Mouse (Mus musculus): ENCODE measurements around the gene Ttpal. TPM values are rescaled to one million over a fixed set of nuclear protein-coding genes. Genes with fewer than 3 reads are reported as not detected.

The Ttpal gene
- polyA plus RNA-seq, 1 experiment from 2014 or later: 46.4 TPM

DNA sequence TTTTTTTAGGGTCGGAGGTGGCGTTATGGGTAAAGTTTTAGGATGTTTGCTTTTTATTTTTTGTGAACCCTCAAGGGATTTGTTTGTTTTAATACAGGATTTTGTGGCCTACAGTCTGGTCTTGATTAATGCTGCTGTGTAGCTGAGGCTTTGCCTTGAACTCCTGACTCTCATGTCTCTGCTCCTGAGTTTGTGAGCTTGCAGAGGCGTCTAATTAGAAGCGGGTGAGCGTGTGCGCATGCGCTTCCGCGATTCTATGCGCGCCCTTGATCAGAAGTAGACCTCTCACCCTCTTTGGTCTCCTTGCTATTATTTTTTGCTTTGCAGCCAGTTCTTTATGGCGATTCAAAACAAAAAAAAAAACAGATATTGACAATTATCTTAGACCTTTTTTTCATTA, 57.3 kb downstream of the Ttpal start:
- Histone ChIP-seq H3K9ac (ENCODE audit: low read length) (peak overlapping the region; percentile 89), H3K27ac (ENCODE audit: low read depth, low read length) (no peak overlapping the region), H3K4me1 (ENCODE audit: control insufficient read depth, insufficient read depth, low read length) (peaks cover 13% of the 10 kb centered on the region), H3K4me3 (ENCODE audit: low read depth, low read length) (peak overlapping the region; percentile 79), H3K9me3 (ENCODE audit: control insufficient read depth, low read length) (no peaks in the 10 kb centered on the region), H3K36me3 (ENCODE audit: control insufficient read depth, insufficient read depth, low read length) (no peaks in the 10 kb centered on the region), H3K4me2 (ENCODE audit: low read depth) (peak overlapping the region; percentile 63), H3K27me3 (ENCODE audit: control insufficient read depth, insufficient read depth, low read length) (no peaks in the 10 kb centered on the region)
- DNase-seq (ENCODE audit: low spot score) (no peak), ATAC-seq (ENCODE audit: insufficient read depth, low FRiP score, low TSS enrichment) (no peak)
- 88% methylated on average over 12 of the region's 12 CpGs for WGBS

DNA sequence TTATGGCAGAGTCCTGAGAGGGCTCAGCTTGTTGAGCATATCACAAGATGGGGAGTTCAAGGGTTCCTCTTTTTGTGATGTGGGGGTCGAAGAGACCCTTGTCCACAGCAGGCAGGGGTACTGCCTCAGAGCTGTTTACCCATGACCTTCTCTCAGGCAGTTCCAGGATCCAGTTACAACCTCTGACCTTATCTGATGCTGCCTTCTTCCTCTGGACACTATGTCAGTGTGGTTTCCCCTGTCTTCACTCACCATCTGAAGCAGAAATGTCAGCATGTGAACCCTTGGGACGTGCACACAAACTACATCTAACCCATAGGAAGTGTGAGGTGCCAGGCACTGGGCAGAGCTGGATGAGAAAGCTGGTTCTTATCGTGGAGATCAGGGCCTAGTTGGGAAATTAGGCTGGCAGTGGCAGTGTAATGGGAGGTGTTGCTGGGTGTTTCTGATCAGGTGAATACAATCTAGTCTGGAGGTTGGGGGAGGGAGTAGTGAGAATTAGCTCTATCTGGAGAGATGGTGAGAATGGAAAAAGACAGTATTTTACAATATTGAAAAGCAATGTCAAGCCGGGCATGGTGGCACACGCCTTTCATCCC, 58.1 kb downstream of the Ttpal start:
- WGBS: 85% methylated on average over 5 of the region's 5 CpGs
- no peak overlapping the region for H3K4me2 ChIP-seq (ENCODE audit: low read depth)
- no peaks in the 10 kb centered on the region for H3K9me3 ChIP-seq (ENCODE audit: control insufficient read depth, low read length)
- H3K36me3 ChIP-seq (ENCODE audit: control insufficient read depth, insufficient read depth, low read length): no peaks in the 10 kb centered on the region
- H3K9ac ChIP-seq (ENCODE audit: low read length): no peak overlapping the region
- no peak overlapping the region for H3K4me3 ChIP-seq (ENCODE audit: low read depth, low read length)
- H3K27ac ChIP-seq (ENCODE audit: low read depth, low read length): no peak overlapping the region
- H3K27me3 ChIP-seq (ENCODE audit: control insufficient read depth, insufficient read depth, low read length): no peaks in the 10 kb centered on the region
- ATAC-seq (ENCODE audit: insufficient read depth, low FRiP score, low TSS enrichment): no peak
- no peak for DNase-seq (ENCODE audit: low spot score)
- H3K4me1 ChIP-seq (ENCODE audit: control insufficient read depth, insufficient read depth, low read length): peaks cover 13% of the 10 kb centered on the region

DNA sequence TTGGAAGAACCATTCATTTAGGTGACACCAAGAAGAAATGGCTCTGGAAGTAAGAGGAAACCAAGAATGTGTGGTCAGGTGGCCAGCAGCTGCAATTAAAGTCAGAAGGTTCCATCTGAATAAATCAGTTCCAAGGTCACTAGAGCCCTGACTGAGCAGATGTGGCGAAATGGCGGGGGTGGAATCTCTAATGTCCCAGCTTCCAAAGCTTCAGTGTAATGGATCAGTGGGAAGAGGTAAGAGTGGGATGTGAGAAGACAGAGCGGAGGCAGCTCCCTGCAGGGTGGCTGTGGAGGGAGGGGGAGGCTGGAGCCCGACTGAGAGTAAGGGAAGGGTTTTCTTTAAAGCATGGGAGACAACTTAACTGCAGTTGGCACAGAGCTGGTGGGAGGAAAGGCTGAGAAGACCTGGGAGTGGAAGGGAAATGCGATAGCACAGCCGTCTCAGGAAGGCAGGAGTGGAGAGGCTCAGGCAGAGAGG, 59.3 kb downstream of the Ttpal start:
- H3K9ac ChIP-seq (ENCODE audit: low read length): no peak overlapping the region; the same call in 1 of the 2 replicates
- no peaks in the 10 kb centered on the region for H3K27me3 ChIP-seq (ENCODE audit: control insufficient read depth, insufficient read depth, low read length)
- H3K36me3 ChIP-seq (ENCODE audit: control insufficient read depth, insufficient read depth, low read length): no peaks in the 10 kb centered on the region
- no peaks in the 10 kb centered on the region for H3K9me3 ChIP-seq (ENCODE audit: control insufficient read depth, low read length)
- peaks cover 13% of the 10 kb centered on the region for H3K4me1 ChIP-seq (ENCODE audit: control insufficient read depth, insufficient read depth, low read length)
- ATAC-seq (ENCODE audit: insufficient read depth, low FRiP score, low TSS enrichment) (no peak), DNase-seq (ENCODE audit: low spot score) (no peak)
- 53% methylated on average over 6 of the region's 6 CpGs for WGBS
- no peak overlapping the region for H3K4me3 ChIP-seq (ENCODE audit: low read depth, low read length)
- H3K4me2 ChIP-seq (ENCODE audit: low read depth): no peak overlapping the region
- no peak overlapping the region for H3K27ac ChIP-seq (ENCODE audit: low read depth, low read length)

DNA sequence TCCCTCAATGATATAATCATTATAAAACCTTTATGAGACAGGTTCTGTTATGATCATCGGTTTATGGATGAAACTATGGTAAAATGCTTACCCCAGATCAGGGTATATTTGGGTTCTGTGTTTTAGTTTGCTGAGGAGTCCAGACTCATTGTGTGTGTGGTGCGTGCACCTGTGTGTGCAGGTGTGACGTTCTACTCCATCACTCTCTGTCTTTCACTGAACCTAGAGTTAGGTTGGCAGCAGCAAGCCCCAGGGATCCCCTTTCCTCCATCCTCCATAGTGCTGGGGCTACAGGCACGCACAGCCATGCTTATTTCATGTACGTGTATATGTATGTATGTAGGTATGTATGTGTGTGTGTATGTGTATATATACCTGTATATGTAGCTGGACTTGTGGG, 60.0 kb downstream of the Ttpal start:
- ATAC-seq (ENCODE audit: insufficient read depth, low FRiP score, low TSS enrichment) (no peak), DNase-seq (ENCODE audit: low spot score) (no peak)
- Histone ChIP-seq H3K9me3 (ENCODE audit: control insufficient read depth, low read length) (no peaks in the 10 kb centered on the region), H3K4me3 (ENCODE audit: low read depth, low read length) (no peak overlapping the region), H3K9ac (ENCODE audit: low read length) (no peak overlapping the region), H3K36me3 (ENCODE audit: control insufficient read depth, insufficient read depth, low read length) (no peaks in the 10 kb centered on the region), H3K27ac (ENCODE audit: low read depth, low read length) (no peak overlapping the region), H3K4me1 (ENCODE audit: control insufficient read depth, insufficient read depth, low read length) (peaks cover 13% of the 10 kb centered on the region), H3K4me2 (ENCODE audit: low read depth) (no peak overlapping the region), H3K27me3 (ENCODE audit: control insufficient read depth, insufficient read depth, low read length) (no peaks in the 10 kb centered on the region)
- 97% methylated on average over 5 of the region's 5 CpGs for WGBS

DNA sequence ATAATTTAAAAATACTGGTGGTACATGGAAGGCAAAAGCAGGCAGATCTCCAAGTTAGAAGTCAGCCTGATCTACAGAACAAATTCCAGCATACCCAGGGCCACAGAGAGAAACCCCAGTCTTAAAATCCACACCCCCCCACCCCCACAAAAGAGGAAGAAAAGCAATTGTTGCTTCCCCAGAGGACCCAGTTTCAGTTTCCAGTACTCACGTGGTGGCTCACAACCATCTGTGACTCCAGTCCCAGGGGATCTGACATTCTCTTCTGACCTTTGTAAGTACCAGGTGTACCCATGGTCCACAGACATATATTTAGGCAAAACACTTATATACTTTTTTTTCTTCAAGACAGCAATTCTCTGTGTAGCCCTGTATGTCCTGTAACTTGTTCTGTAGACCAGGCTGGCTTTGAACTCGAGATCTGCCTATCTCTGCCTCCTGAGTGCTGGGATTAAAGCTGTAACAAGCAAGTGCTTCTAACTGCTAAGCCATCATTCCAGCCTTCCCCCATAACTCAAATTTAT, 60.6 kb downstream of the Ttpal start:
- H3K9me3 ChIP-seq (ENCODE audit: control insufficient read depth, low read length): no peaks in the 10 kb centered on the region
- no peaks in the 10 kb centered on the region for H3K36me3 ChIP-seq (ENCODE audit: control insufficient read depth, insufficient read depth, low read length)
- no peak overlapping the region for H3K4me2 ChIP-seq (ENCODE audit: low read depth)
- ATAC-seq (ENCODE audit: insufficient read depth, low FRiP score, low TSS enrichment): no peak
- H3K27ac ChIP-seq (ENCODE audit: low read depth, low read length): no peak overlapping the region
- H3K9ac ChIP-seq (ENCODE audit: low read length): no peak overlapping the region
- H3K27me3 ChIP-seq (ENCODE audit: control insufficient read depth, insufficient read depth, low read length): no peaks in the 10 kb centered on the region
- no peak overlapping the region for H3K4me3 ChIP-seq (ENCODE audit: low read depth, low read length)
- no peak for DNase-seq (ENCODE audit: low spot score)
- H3K4me1 ChIP-seq (ENCODE audit: control insufficient read depth, insufficient read depth, low read length): peaks cover 13% of the 10 kb centered on the region
- 54% methylated on average over 2 of the region's 2 CpGs for WGBS

DNA sequence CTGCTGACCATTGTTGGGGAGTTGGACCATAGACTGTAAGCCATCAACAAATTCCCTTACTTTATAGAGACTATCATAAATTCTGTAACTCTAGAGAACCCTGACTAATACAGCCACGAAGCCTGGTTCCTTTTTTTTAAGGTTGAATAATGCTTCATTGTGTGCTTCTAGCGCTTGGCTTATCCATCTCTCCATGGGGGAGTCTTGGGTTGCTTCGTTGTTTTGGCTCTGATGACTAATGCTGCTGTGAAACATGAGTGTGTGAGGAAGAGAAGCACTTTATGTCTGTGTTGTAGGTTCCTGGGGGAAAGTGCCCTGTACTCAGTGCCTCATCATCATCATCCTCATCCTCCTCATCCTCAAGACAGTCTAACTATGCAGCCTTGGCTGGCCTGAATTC, 61.8 kb downstream of the Ttpal start:
- Histone ChIP-seq H3K36me3 (ENCODE audit: control insufficient read depth, insufficient read depth, low read length) (no peaks in the 10 kb centered on the region), H3K9me3 (ENCODE audit: control insufficient read depth, low read length) (no peaks in the 10 kb centered on the region), H3K4me1 (ENCODE audit: control insufficient read depth, insufficient read depth, low read length) (peaks cover 12% of the 10 kb centered on the region), H3K9ac (ENCODE audit: low read length) (no peak overlapping the region), H3K27me3 (ENCODE audit: control insufficient read depth, insufficient read depth, low read length) (no peaks in the 10 kb centered on the region), H3K4me2 (ENCODE audit: low read depth) (no peak overlapping the region), H3K27ac (ENCODE audit: low read depth, low read length) (no peak overlapping the region), H3K4me3 (ENCODE audit: low read depth, low read length) (no peak overlapping the region)
- WGBS: 54% methylated on average over 3 of the region's 3 CpGs
- DNase-seq (ENCODE audit: low spot score) (no peak), ATAC-seq (ENCODE audit: insufficient read depth, low FRiP score, low TSS enrichment) (no peak)

DNA sequence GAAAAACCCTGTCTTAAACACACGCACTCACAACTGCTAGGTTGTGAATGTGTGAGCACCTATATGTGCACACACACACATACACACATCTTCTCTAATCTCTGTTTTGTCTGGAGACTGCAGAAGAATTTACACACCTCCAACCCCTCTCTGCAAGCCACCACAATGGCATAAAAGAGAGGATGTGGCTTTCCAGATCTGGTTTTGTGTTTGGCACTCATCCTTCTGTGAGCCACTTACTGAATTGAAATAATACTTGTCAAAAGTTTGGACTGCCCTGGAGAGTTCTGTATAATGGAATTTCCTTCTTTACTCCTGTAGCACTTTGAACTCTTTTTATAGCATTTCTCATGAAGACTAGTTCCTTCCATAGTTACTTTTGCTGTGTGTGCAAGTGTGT, 64.9 kb downstream of the Ttpal start:
- Histone ChIP-seq H3K4me1 (ENCODE audit: control insufficient read depth, insufficient read depth, low read length) (peaks cover 3% of the 10 kb centered on the region; the same call in 1 of the 2 replicates), H3K4me2 (ENCODE audit: low read depth) (no peak overlapping the region), H3K9ac (ENCODE audit: low read length) (no peak overlapping the region), H3K4me3 (ENCODE audit: low read depth, low read length) (no peak overlapping the region), H3K27me3 (ENCODE audit: control insufficient read depth, insufficient read depth, low read length) (no peaks in the 10 kb centered on the region), H3K36me3 (ENCODE audit: control insufficient read depth, insufficient read depth, low read length) (no peaks in the 10 kb centered on the region), H3K9me3 (ENCODE audit: control insufficient read depth, low read length) (no peaks in the 10 kb centered on the region), H3K27ac (ENCODE audit: low read depth, low read length) (no peak overlapping the region)
- ATAC-seq (ENCODE audit: insufficient read depth, low FRiP score, low TSS enrichment) (no peak), DNase-seq (ENCODE audit: low spot score) (no peak)
- WGBS: 83% methylated on average over 1 of the region's 1 CpGs

Other genes starting within 250 kb of the Ttpal start
- gene Jph2, start 204.3 kb upstream of the Ttpal start, polyA plus RNA-seq (2014; fragmentation: Nextera tagmentation; extraction: Ambion mirVana): 0.50 and 0.52 TPM in 2 replicates
- 85.4 and 86.7 TPM in 2 replicates for gene Oser1, start 177.6 kb upstream of the Ttpal start, polyA plus RNA-seq (2014; fragmentation: Nextera tagmentation; extraction: Ambion mirVana)
- 50.4 and 53.8 TPM in 2 replicates for gene Gdap1l1, start 163.8 kb upstream of the Ttpal start, polyA plus RNA-seq (2014; fragmentation: Nextera tagmentation; extraction: Ambion mirVana)
- gene Fitm2, start 129.7 kb upstream of the Ttpal start, polyA plus RNA-seq (2014; fragmentation: Nextera tagmentation; extraction: Ambion mirVana): 12.7 and 13.9 TPM in 2 replicates
- 0.28 and 0.37 TPM in 2 replicates for gene R3hdml, start 110.0 kb upstream of the Ttpal start, polyA plus RNA-seq (2014; fragmentation: Nextera tagmentation; extraction: Ambion mirVana)
- gene Hnf4a, start 95.5 kb upstream of the Ttpal start, polyA plus RNA-seq (2014; fragmentation: Nextera tagmentation; extraction: Ambion mirVana): not detected in 2 replicates
- 33.3 and 34.4 TPM in 2 replicates for gene Serinc3, start 42.8 kb downstream of the Ttpal start, polyA plus RNA-seq (2014; fragmentation: Nextera tagmentation; extraction: Ambion mirVana)
- 130 and 134 TPM in 2 replicates for gene Pkig, start 56.1 kb downstream of the Ttpal start, polyA plus RNA-seq (2014; fragmentation: Nextera tagmentation; extraction: Ambion mirVana)
- gene Ada, start 147.9 kb downstream of the Ttpal start, polyA plus RNA-seq (2014; fragmentation: Nextera tagmentation; extraction: Ambion mirVana): 5.1 and 8.6 TPM in 2 replicates
- gene Ccn5, start 218.5 kb downstream of the Ttpal start, polyA plus RNA-seq (2014; fragmentation: Nextera tagmentation; extraction: Ambion mirVana): 0.27 and 0.44 TPM in 2 replicates